9 mouse cellular contexts compared by ENCODE assay signal in genomic region chr11:32087376-32087775, GRCm38 (mm10).
DNase-seq lines count a peak whose midpoint lies in the region; ATAC-seq and TF ChIP-seq lines count a peak whose summit lies in the region.
"Had no signal": no experiment of that assay in that cellular context is flagged by ENCODE, and none has a peak within 500 bp of the region (broad histone marks: within the 10 kb centered on the region; RNA-seq: fewer than 3 reads in every experiment).

No protein-coding gene starts in this region.

- H3K4me3 ChIP-seq in forebrain, embryonic 12.5 days (replicated peaks), result no peak overlapping the region
- no peak overlapping the region for H3K4me3 ChIP-seq in midbrain, embryonic 14.5 days (replicated peaks; ENCODE audit: low read depth, low read length)
- no peak overlapping the region for H3K4me3 ChIP-seq in lung, adult 2 months (replicated peaks; ENCODE audit: extremely low read depth, low read depth, low read length)
- H3K4me3 ChIP-seq in kidney, adult 2 months (ENCODE audit: insufficient read depth, low read depth, low read length), result no peak overlapping the region
- H3K4me3 ChIP-seq: limb, embryonic 15.5 days had no signal

- peaks cover 30% of the 10 kb centered on the region for H3K4me1 ChIP-seq in forebrain, embryonic 12.5 days
- H3K4me1 ChIP-seq in midbrain, embryonic 14.5 days (ENCODE audit: control insufficient read depth, insufficient read depth, low read length), result peaks cover 20% of the 10 kb centered on the region
- no peaks in the 10 kb centered on the region for H3K4me1 ChIP-seq in lung, adult 2 months (ENCODE audit: control insufficient read depth, insufficient read depth, low read length)
- H3K4me1 ChIP-seq in kidney, adult 2 months (ENCODE audit: control insufficient read depth, insufficient read depth, low read length), result no peaks in the 10 kb centered on the region

- no peak for TF ChIP-seq CTCF in lung, adult 2 months (IDR thresholded peaks at IDR 0.05; ENCODE audit: insufficient read depth, low read length)
- TF ChIP-seq CTCF in kidney, adult 2 months (conservative IDR thresholded peaks at IDR 0.05; ENCODE audit: insufficient read depth, insufficient read length, low read depth, low read length), result no peak

- no peaks in the 10 kb centered on the region for H3K9me3 ChIP-seq in forebrain, embryonic 12.5 days
- no peaks in the 10 kb centered on the region for H3K9me3 ChIP-seq in midbrain, embryonic 14.5 days (ENCODE audit: control insufficient read depth, low read length)
- H3K9me3 ChIP-seq: limb, embryonic 15.5 days had no signal

- H3K4me2 ChIP-seq in forebrain, embryonic 12.5 days, result no peak overlapping the region
- H3K4me2 ChIP-seq in midbrain, embryonic 14.5 days (ENCODE audit: low read length), result peak overlapping the region; percentile 21; the same call in 1 of the 2 replicates
- H3K4me2 ChIP-seq: limb, embryonic 15.5 days had no signal

- H3K9ac ChIP-seq in forebrain, embryonic 12.5 days, result no peak overlapping the region
- 0 out of 2 replicates have a peak overlapping the region, but pooled peaks have one; percentile 3 for H3K9ac ChIP-seq in midbrain, embryonic 14.5 days (replicated peaks; ENCODE audit: low read length)
- H3K9ac ChIP-seq: limb, embryonic 15.5 days had no signal

- no peak for TF ChIP-seq POLR2A in lung, adult 2 months (IDR thresholded peaks at IDR 0.05; ENCODE audit: borderline replicate concordance, extremely low read depth, low read depth, low read length)
- TF ChIP-seq POLR2A in kidney, adult 2 months (IDR thresholded peaks at IDR 0.05; ENCODE audit: low read depth, low read length), result no peak

- DNase-seq in layer of hippocampus, adult 8-10 months (ENCODE audit: low spot score in 2 of 2), result peak; percentile 88 to 91
- peak; percentile 94 for DNase-seq in midbrain, embryonic 14.5 days
- DNase-seq in kidney, adult 9 months, result no peak
- no peak for DNase-seq in lung, adult 2 months
- no peak for DNase-seq in kidney, adult 18-20 months
- DNase-seq in kidney, adult 2 months, result no peak

- 8% methylated on average over 2 of the region's 2 CpGs for WGBS in forebrain, embryonic 12.5 days
- 2% methylated on average over 2 of the region's 2 CpGs for WGBS in midbrain, embryonic 14.5 days
- WGBS in lung, adult 2 months, result 46% methylated on average over 2 of the region's 2 CpGs
- WGBS in kidney, adult 2 months, result 27% methylated on average over 2 of the region's 2 CpGs

- ATAC-seq in activated CD4-positive, CD25-positive, alpha-beta regulatory T cell, adult 4 months, result peak; percentile 90
- peak; percentile 96 for ATAC-seq in forebrain, embryonic 12.5 days (ENCODE audit: low FRiP score)
- ATAC-seq in midbrain, embryonic 14.5 days (ENCODE audit: low FRiP score, low TSS enrichment), result peak; percentile 94

- H3K27ac ChIP-seq in forebrain, embryonic 12.5 days, result peak overlapping the region; percentile 86
- H3K27ac ChIP-seq in midbrain, embryonic 14.5 days (replicated peaks; ENCODE audit: low read depth, low read length), result peak overlapping the region; percentile 96
- H3K27ac ChIP-seq in kidney, adult 2 months (ENCODE audit: insufficient read depth, low read depth, low read length), result no peak overlapping the region
- H3K27ac ChIP-seq: limb, embryonic 15.5 days had no signal

- no peaks in the 10 kb centered on the region for H3K27me3 ChIP-seq in forebrain, embryonic 12.5 days
- H3K27me3 ChIP-seq in midbrain, embryonic 14.5 days (ENCODE audit: control insufficient read depth, insufficient read depth, low read length), result no peaks in the 10 kb centered on the region
- no peaks in the 10 kb centered on the region for H3K27me3 ChIP-seq in kidney, adult 2 months (replicated peaks; ENCODE audit: control insufficient read depth, insufficient read depth, low read length)
- H3K27me3 ChIP-seq: limb, embryonic 15.5 days had no signal

- H3K36me3 ChIP-seq in forebrain, embryonic 12.5 days (replicated peaks), result no peaks in the 10 kb centered on the region
- H3K36me3 ChIP-seq in midbrain, embryonic 14.5 days (ENCODE audit: control insufficient read depth, insufficient read depth, low read length), result no peaks in the 10 kb centered on the region
- H3K36me3 ChIP-seq in kidney, adult 2 months (ENCODE audit: control insufficient read depth, insufficient read depth, low read length), result no peaks in the 10 kb centered on the region
- H3K36me3 ChIP-seq: limb, embryonic 15.5 days had no signal

Comparison
In these comparisons a context has a peak if more than half of its experiments do, and no peak if none do; other contexts are left out.
1. DNase-seq: peak in layer of hippocampus, adult 8-10 months (2 of 2) and midbrain, embryonic 14.5 days (single experiment); none in kidney, adult 9 months (single experiment), lung, adult 2 months (single experiment), kidney, adult 18-20 months (single experiment) and kidney, adult 2 months (single experiment).
2. Peak in every context shown above with its lines, with median percentiles within 50 percentile points of each other: ATAC-seq.